Mouse (Mus musculus) mesoderm, embryonic 11.5 days (tissue): ENCODE data around the gene Hdac11.

Experiments used
- DNase-seq: peaks from one replicate; pipeline ENCODE4 v3.0.0-alpha.2; 2012; ENCODE audit warnings: low read depth, low spot score

The Hdac11 gene

DNA sequence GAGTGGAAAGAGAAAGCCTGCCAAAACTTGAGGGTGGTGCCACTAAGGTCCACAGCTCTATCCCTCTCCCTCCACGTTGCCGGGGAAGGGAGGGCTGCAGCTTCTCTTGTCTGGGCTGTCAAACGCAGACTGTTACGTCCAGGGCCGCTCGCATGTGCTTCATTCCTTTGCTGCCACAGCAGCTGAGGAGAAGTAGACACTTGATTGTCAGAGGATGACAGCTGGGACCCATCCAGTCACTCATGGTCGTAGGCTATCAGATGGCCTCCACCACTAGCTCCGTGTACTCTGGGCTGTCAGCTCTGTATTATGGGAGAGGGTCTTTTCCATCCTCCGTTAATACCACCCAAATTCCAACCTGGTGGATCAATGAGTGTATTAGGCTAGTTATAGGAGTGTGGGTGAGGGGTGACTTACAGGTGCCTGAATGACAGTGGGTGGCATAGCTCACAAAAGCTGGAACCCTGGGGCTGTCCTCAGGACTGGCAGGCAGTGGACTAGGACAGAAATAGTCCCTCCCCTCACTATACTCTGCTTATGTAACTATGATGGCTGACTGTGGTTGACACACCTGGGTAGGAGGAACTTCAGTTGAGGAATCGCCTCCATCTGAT lies 19.0 kb upstream of the Hdac11 start:
- no peak for DNase-seq

DNA sequence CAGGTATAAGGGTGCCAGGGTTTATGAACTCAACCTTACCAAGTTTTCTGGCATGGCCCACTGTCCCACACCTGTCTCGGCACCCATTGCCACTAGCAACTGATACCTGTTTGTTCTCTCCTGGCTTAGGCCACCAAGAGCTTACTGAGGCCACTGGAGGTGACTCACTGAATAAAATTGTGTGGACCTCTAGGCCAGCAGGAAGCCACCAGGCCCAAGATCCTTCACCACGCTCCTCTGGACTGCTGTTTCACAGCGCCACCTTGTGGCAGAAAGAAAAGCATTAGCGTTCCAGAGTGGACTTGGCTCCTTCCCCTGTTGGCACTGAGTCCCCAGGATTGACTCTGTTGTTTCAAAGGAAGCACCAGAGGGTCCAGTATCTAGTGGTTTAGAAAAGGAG lies 16.6 kb upstream of the Hdac11 start:
- peak; percentile 83 for DNase-seq

DNA sequence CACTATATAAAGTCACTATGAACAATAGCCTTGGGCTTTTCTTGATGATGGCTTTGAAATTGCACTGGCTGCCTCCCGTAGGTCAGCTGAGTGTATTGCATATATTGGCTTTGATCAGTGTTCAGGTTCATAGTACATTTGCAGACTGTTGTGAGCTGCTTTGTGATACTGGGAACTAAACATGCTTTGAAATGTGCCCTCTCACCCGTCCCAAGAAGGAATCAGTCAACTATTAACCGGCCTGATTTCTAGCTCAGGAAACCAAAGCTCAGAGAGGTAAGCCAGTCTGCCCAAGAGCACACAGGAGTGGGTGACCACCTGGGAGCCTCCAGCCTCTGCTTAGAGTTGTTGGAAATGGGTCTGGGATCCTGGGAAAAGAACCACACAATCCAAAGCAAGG lies 11.4 kb upstream of the Hdac11 start:
- no peak for DNase-seq

DNA sequence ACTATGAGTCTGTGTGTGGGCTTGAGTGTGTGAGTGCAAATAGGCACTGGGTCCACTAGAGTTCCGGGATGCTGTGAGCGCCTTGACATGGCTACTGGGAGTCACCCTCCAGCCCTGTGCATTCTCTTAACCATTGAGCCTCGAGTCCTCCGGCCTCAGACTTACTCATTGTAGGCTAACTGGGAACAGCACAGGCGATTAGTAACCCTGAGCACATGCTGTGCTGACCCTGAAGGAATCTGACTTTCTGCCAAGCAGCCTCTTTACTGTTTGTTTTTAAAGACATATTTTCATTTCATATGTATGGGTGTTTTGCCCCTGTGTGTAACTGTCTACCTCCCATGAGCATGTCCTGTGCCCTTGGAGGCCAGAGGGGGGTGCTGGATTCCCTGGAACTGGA lies 10.9 kb upstream of the Hdac11 start:
- no peak for DNase-seq

DNA sequence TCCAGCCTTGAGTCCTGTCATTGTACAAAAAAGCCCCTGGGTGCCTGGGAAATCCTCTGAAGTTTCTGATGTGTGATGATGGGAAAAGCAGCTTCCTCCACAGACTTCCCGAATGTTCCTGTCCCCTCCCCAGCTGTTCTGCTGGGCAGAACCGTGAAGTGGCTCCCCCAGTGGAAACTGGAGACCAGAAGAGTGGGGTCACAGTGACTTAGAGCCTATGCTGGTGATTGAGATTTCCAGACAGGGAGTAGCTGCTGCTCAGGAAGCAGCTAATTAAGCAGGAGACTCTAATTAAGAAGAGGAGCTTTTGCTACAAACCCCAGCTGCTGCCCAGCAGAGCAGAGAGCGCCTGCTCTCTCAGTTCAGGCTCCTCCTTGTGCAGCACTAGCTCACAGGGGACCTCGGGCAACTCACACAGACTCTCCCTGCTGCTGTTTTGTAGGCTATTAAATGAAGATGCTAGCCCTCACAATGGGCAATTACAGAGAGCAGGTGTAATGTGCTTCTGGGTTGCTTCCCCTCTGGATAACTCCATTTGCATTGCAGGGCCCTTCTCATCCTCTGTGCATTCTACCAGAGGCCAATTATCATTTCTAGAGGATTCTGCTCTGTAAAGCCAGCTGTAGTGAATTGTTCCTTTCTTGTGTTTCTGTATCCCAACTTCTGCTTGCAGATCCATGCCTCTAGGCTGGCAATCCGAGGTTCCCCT lies 9.9 kb upstream of the Hdac11 start:
- peak; percentile 48 for DNase-seq

DNA sequence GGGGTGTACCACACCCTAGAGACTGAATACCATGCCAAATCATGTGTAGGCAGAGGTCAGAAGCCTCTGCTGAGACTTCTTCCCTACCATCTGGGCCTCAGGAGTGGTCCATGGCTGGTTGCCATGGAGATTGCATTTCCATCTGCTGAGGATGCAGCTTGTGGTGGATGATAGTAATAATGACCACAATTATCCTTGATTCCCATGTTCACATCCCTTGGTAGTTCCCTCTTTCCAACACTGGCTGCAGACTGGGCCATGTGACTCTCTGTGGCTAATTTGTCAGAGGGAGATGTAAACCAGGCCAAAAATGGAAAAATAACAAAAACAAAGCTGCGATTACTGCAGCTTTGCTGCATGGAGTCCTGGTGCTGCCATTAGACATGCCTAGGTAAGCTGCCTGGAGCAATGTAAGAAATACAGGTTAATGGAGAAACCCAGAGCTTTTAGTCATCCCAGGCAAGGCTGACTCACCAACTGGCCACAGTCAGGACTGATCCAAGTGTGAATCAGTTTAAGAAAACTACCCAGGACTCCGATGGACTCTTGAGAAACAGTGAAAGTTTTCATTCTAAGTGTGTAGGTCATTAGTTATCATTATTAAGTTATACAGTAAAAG lies 9.2 kb upstream of the Hdac11 start:
- DNase-seq, result no peak

DNA sequence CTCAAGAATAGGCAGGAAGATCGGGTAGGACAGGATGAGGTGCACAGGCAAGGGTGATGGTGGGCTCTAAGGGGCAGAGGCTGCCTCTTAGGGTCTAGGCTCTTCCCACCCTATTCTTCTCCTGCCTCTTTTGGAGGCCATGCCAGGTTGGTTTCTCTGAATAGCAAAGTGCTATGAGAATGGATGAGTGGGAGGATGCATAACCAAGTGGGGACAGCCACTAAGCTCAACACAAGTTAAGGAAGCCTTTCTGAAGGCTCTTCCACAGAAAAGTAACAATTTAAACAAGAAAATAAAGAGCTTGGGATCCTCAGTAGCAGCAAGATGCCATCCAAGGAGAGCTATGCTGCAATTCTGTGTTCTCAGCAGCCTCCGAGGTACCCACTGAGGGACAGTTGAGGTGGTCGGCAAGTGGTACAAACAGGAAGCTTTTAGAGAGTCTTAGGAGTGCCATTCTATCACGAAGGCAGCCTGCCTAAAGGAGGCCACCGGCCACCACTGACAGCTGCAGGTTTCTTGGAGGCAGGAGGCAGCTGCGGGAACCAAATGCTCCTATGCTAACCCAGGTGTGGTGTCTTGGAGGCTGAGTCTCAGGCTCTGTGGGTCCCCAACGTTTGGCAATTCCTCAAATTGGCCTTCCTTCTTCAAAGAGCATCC lies 3.4 kb upstream of the Hdac11 start:
- no peak for DNase-seq

DNA sequence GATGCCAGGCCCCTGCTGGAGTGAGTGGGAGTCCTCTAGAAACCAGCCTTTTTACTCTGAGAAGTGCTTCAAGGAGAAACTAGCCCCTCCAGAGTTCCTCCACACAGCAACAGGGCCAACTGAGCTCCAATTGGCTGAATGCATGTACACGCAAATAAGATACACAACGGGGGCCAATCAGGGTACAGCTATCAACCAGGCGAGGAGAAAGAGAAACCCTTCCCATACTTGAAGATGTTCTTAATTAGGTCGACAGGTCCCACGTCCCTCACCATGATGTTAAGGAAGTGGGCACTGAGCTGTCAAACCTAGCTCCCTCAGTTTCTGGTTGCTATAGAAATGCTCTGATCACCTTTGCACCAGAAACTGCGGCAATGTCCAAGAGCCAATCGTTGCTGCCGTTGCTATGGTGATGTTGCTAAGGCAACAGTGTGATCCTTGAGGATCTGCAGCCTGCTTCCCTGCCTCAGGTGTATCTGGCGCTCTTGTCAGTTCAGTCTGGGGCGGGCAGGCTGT lies 2.9 kb upstream of the Hdac11 start:
- DNase-seq, result peak; percentile 72

DNA sequence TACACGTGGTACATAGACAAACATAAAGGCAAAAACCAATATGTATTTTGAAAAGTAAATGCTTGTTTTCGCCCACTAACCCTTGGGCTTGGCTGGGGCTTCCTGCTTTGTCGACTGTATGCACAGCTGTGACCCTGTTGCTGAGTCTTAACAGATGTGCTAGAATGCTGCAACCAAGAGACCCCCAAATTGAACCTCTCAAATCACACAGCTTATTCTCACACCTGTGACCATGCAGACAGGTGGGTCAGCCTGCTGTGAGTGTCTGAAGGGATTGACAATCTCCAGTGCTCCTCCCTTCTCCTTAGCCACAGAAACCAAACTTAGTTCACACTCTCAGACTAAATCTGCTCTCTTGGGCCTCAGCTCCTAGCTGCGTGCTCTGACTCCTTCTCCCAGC lies 1.8 kb upstream of the Hdac11 start:
- DNase-seq, result no peak

DNA sequence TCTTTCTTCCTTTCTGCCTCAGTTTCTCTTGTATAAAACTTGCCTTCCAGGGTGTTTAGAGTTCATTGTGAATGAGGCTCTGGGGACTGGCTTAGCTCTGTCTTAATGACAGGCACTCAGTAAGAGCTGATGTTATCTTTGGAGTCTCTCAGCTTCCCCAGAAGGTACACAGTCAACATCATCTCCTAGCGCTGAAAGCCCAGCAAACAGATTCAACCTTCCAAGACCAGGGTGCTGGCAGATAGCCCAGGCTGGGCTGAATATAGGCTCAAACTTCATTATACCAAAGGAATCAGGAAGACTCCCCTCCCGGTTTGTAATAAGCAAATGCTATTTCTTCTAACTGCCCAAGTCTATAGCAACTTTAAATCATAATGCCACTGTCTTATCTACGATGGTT lies 1.2 kb upstream of the Hdac11 start:
- no peak for DNase-seq

DNA sequence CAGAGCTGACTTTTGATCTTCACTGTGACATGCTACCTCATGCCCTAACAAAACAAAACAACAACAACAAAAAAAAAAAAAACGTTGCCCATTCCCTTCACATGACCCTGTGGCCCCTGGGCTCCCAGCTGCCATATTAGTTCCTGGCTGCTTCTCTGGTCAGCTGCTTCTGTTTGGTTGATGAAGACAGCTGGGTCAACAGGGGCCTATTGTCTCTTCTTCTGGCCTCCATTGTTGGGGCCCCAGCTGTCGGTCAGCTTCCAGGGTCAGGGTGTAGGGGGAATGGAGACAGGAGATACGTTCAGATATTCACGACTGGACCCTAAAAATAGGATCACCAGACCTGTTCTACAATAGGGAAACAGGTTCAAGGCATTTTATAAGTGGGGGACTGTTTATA lies 403 bp upstream of the Hdac11 start:
- DNase-seq, result peak; percentile 23

DNA sequence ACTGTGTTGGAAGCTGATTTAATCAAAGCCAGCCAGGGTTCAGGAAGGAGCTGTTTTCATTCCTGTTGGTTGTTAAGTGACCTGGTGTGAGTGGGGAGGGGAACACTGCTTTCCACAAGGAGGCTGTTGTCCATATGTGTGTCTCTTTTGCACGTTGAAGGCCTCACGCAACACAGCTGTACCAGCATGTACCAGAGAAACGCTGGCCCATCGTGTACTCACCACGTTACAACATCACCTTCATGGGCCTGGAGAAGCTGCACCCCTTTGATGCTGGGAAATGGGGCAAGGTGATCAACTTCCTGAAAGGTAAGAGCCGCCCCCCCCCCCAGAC lies 739 bp downstream of the Hdac11 start:
- DNase-seq, result no peak

DNA sequence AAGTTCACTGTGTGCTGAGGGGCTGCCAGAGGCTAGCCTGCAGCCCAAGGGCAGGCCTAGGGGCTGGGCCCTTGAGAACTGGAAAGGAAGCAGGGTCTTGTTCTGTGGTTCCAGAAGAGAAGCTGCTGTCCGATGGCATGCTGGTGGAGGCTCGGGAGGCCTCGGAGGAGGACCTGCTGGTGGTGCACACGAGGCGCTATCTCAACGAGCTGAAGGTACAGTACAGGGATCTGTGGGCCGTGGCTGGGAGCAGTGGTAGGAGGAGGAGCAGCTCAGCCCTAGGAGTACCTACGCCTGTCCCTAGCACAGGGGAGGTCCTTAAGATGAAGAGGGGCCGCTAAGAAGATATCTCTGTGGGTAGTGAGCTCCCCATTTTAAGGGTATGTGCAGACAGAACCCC lies 2.6 kb downstream of the Hdac11 start:
- DNase-seq, result no peak

DNA sequence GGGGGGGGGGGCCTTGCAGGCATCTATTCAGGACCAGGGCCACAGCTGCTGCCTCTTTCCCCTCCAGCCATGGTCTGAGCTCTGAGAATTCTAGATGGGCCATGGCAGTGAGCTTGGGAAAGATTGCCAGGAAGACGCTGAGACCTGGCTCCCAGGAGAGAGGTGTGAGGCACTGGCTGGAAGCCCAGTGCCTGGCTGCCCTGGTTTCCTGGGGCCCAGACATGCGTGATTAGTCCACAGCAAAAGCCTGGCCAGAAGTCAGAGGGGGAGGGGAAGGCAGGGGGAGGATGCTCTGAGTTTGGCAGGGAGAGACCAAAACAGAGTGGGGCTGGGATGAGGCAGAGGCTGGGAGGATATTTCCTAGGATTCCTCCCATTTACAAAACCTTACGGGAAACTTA lies 3.9 kb downstream of the Hdac11 start:
- DNase-seq, result no peak

DNA sequence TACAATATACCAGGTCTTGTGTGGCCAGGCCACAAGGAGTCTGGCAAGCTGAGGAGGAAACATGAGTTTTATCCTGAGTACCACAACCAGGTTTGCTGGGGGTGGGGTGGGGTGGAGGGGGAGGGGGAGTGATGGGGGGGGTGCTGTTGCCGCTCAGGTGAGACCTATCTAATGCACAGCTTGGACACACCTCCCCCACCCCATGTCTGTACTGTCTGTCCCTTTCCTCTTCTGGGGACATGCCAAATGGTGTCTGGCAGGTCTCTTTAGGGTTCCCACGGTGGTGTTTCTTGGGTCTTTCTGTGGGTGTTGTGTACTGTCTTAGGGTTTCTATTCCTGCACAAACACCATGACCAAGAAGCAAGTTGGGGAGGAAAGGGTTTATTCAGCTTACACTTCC lies 4.5 kb downstream of the Hdac11 start:
- DNase-seq, result no peak

DNA sequence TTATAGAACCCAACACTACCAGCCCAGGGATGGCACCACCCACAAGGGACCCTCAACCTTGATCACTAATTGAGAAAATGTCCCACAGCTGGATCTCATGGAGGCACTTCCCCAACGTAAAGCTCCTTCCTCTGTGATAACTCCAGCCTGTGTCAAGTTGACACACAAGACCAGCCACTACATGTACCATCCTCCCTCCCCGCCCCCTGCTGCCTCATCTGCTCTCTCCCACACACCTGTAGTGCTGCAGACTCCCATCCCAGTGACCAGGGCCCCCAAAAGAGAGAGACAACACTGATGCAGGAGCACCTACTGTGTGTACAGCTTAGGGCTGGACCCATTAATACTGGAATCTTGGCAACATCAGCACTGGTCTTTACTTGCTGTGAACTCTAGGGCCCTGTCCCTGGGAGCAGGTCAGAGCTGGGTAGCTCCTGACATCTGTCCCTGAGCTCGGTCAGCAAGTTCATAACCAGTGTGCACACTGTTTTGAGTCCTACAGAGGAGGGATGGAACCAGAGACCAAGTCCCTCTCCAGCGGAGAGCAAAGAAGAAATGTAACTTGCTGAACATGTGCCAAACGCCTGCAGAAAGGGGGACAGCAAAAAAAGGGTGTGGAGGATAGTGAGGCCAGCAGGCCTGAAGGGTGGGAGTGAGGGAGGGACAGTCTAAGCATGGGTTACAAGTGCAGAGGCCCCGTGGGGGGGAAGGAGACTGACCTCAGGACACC lies 5.2 kb downstream of the Hdac11 start:
- DNase-seq, result no peak

DNA sequence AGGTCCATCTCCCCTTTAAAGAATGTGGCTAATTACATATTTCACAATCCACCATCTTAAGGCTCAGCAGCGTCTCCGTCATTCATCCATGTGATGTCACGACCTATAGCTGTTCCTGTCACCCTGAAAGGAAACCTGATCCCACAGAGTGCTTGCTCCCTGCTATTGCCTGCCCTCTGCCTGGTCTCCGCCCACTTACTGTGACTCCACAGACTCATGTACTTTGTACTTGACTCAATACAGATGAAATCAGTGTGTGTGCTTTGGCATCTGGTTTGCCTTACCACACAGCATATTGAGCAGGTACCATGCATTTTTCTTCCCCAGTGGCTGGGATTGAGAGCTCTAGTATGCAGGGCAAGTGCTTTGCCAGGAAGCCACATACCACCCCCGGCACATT lies 5.8 kb downstream of the Hdac11 start:
- DNase-seq, result no peak

DNA sequence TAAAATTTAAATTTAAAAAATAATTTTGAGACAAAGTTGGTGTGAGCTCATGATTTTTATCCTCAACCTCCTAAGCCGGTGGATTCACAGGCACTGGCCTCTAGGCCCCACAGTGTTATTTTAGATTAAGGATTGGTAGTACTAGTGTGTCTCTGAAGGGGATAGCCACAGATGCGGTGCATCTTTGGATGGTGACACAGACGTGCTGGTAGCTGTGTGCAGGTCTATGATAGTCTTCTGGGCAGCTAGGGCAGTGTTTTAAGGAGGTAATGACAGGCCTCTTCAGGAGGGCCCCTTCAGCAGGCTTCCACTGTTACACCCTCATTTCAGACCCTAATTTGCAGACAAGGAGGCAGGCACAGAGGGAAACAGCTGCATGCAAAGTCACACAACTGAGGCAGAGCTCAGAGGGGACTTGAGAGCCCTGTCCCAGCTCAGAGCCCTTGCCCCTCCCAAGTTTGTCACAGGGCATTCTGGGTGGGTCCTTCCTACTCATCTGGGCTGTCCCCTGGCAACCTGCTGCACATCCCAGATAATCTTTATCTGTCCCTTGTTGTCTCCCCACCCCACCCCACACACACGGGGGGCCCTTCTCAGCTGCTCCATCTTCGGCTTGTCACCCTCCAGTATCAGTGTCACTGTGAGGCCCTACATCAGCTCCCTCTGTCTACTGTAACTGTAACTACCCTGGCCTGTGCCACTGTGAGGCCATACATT lies 6.9 kb downstream of the Hdac11 start:
- no peak for DNase-seq

DNA sequence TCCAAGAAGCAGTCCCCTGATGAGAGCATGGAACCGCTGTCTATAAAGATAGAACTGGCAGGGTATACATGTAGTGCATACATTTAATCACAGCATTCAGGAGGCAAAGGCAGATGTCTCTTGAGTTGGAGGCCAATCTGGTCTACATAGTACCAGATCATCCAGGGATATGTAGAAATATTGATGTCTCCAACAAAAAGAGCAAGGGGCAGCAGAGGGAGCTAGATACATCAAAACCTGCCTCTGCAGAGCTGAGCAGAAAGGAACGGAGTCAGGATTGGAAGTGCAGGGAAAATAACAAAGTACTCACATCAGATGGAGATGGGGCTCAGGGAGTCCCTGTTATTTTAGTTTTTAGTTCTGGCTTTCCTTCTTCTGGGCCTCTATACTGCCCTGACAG lies 8.1 kb downstream of the Hdac11 start:
- DNase-seq, result no peak

DNA sequence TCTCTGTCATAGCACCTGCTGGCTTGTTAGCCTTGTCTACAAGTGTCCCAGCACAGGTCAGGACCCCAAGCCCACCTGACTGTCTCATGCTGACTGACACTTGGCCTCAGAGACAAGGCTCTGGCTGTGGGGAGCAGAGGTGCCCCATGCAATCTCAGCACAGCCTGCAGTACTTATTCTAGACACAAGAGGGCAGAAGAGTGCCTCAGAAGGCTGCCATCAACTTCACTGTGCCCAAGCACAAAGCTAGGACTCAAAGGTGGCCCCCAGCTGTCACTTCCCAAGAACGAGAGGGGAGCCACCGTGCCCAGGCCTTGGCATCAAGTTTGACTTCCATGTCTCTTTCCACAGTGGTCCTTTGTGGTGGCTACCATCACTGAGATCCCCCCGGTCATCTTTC lies 8.7 kb downstream of the Hdac11 start:
- peak; percentile 80 for DNase-seq

DNA sequence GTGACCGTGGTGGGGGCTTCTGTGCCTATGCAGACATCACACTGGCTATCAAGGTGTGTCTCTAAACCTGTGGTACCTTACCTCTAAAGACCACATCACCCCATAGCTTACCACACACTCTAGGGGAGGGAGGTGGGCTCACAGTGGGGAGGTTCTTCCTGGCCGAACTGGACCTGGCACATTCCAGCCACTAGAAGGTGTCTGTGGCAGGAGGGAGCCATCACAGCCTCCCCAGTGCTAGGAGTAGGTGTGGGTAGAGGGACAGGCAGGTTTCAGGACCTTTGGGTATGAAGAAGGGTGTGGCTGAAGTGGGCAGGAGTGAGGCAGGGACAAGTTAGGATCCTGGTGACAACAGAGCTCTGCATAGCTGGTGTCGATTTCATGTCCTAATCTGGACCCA lies 11.4 kb downstream of the Hdac11 start:
- DNase-seq, result no peak
